Mouse (Mus musculus) hindbrain, embryonic 14.5 days (tissue): ENCODE data around the gene Gtdc1. TPM values are rescaled to one million over a fixed set of nuclear protein-coding genes. Genes with fewer than 3 reads are reported as not detected.

Experiments
- ATAC-seq: fragments of 200-750 bp; cut with Nextera tagmentation; 2 replicates; pipeline ENCODE4 v1.8.0; 2017; ENCODE audit warnings: moderate number of reproducible peaks, mild to moderate bottlenecking, moderate TSS enrichment, moderate library complexity; ENCODE audit not compliant: low FRiP score
- DNase-seq: peaks from one replicate; pipeline ENCODE4 v3.0.0-alpha.2; 2015; ENCODE audit warnings: low spot score
- H3K27ac ChIP-seq: fragments of 300-500 bp; sonication (generic); 2 replicates; pipeline ENCODE4 v1.5.1; 2014; ENCODE audit warnings: mild to moderate bottlenecking, moderate library complexity
- H3K27me3 ChIP-seq: fragments of 300-500 bp; sonication (generic); 2 replicates; pipeline ENCODE4 v1.6.1; 2014; ENCODE audit warnings: mild to moderate bottlenecking, low read length, mixed read lengths; ENCODE audit not compliant: control insufficient read depth, insufficient read depth
- H3K36me3 ChIP-seq: fragments of 300-500 bp; sonication (generic); replicated peaks from 2 replicates; pipeline ENCODE4 v1.6.1; 2014; ENCODE audit not compliant: control insufficient read depth, insufficient read depth
- H3K4me1 ChIP-seq: fragments of 300-500 bp; sonication (generic); replicated peaks from 2 replicates; pipeline ENCODE4 v1.6.1; 2014; ENCODE audit warnings: antibody characterized with exemption, low read length, mixed read lengths; ENCODE audit not compliant: control insufficient read depth, insufficient read depth
- H3K4me2 ChIP-seq: fragments of 300-500 bp; sonication (generic); replicated peaks from 2 replicates; pipeline ENCODE4 v1.6.1; 2014; ENCODE audit warnings: mild to moderate bottlenecking, moderate library complexity
- H3K4me3 ChIP-seq: fragments of 300-500 bp; sonication (generic); replicated peaks from 2 replicates; pipeline ENCODE4 v1.5.1; 2014; ENCODE audit warnings: mild to moderate bottlenecking, low read length
- H3K9ac ChIP-seq: fragments of 300-500 bp; sonication (generic); 2 replicates; pipeline ENCODE4 v1.6.1; 2014
- H3K9me3 ChIP-seq: fragments of 300-500 bp; sonication (generic); 2 replicates; pipeline ENCODE4 v1.6.1; 2016; ENCODE audit warnings: low read length; ENCODE audit not compliant: control insufficient read depth
- WGBS: fragments of 180-500 bp; shearing (Covaris S2); extraction: QIAGEN DNeasy Blood & Tissue Kit; methylation state at CpG from one replicate; pipeline ENCODE4 v1.1.7; 2014; 5-methylcytosine and 5-hydroxymethylcytosine counted together
- polyA plus RNA-seq: library from polyadenylated mRNA; unstranded; fragments of >200 nt; fragmentation: Nextera tagmentation; extraction: Ambion mirVana; gene quantifications from 2 replicates; pipeline ENCODE4 v1.2.1, GENCODE M21; 2014

Gtdc1 gene
- polyA plus RNA-seq, 1 experiment from 2014 or later = 23.7 TPM

DNA sequence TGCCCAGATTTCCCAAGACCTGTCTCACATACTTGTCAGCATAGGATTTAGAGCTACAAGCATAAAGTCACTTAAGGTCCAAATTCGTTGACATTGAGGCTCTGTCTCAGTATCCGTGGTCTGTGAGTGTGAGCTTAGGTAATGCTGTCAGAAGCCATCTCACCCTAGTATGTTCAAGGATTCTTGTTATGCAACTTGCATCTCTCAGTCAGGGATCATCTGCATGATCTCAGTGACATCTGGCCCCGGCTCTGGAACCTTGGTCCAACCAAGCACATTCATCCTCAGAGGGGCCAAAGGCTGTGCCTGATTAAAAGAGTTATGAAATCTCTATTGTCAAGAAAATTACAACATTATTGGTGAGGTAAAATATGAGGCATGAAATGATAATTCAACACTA, 1.2 kb upstream of the Gtdc1 start:
- Histone ChIP-seq H3K36me3 (no peaks in the 10 kb centered on the region), H3K27me3 (no peaks in the 10 kb centered on the region), H3K27ac (no peak overlapping the region), H3K9ac (no peak overlapping the region), H3K4me3 (no peak overlapping the region), H3K4me1 (peaks cover 4% of the 10 kb centered on the region; the same call in 1 of the 2 replicates), H3K4me2 (no peak overlapping the region), H3K9me3 (no peaks in the 10 kb centered on the region)
- DNase-seq (no peak), ATAC-seq (no peak)
- 81% methylated on average over 3 of the region's 3 CpGs for WGBS

DNA sequence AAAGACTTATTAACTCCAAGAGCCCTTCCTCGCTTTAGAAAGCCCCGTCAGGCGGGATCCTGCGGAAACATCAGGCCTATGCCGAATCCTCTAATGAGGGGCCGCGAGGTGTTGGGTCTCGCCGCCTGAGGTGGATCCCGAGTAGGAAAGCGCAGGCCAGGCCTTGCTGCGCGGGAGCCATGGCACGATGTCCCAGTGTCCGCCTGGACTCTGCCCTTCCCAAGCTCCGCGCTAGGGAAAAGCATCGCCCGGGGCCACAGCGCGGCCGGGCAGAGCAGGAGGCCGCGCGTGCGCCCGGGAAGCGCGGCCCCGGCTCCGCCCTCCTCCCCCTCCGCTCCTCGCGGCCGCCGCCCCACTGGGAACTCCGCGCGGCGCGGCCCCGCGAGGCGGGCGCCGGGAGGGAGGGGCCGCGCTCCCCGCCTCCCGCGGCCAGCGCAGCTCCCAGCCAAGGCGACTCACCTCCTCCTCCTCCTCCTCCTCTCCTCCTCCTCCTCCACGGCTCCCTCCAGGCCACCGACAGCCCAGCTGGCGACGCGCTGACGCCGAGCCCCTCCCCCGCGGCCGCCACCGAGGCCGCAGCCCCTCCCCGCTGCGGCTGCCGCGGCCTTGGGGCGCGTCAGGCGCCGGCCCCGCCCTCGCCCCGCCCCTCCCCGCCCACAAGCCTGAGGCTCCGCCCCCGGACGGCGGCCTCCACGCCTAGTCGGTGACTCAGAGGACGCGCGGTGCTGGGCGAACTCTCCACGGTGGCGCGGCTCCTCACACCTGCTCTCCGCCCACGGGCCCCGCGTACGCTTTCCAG, 575 bp downstream of the Gtdc1 start:
- H3K9ac ChIP-seq = peak overlapping the region; percentile 76
- ATAC-seq (peak; percentile 97), DNase-seq (peak; percentile 89)
- H3K4me1 ChIP-seq = peaks cover 4% of the 10 kb centered on the region; the same call in 1 of the 2 replicates
- H3K4me3 ChIP-seq = peak overlapping the region; percentile 66
- no peaks in the 10 kb centered on the region for H3K27me3 ChIP-seq
- H3K4me2 ChIP-seq = peak overlapping the region; percentile 70
- no peaks in the 10 kb centered on the region for H3K9me3 ChIP-seq
- H3K27ac ChIP-seq = peak overlapping the region; percentile 89
- H3K36me3 ChIP-seq = no peaks in the 10 kb centered on the region
- WGBS = under 1% methylated on average over 63 of the region's 95 CpGs

DNA sequence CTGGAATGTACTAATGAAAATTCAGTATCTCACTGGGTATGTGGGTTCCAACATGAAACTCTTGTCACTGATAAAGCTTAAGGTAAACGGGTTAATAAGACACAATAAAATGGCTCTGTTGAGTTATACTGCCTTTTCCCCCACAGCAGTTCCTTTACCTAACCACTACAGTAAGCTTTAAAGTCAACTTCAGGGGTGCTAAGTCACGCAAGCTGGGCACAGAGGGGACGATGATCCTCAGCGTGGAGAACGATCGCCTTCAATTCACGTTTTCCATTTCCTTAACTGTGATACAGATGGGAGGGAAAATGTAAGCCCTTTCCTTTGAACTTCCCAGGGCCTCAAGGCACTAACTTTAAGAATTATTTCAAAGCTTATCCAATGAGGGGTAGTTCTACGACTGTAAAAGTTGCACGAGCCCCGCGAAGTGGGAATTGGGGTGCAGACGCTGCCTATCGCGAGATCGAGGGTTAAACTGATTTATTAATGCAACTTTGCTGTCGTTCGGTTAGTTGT, 1.2 kb downstream of the Gtdc1 start:
- H3K4me3 ChIP-seq = peak overlapping the region; percentile 66
- H3K27ac ChIP-seq = peak overlapping the region; percentile 89
- H3K9me3 ChIP-seq = no peaks in the 10 kb centered on the region
- peaks cover 4% of the 10 kb centered on the region; the same call in 1 of the 2 replicates for H3K4me1 ChIP-seq
- DNase-seq (peak; percentile 47), ATAC-seq (no peak)
- H3K27me3 ChIP-seq = no peaks in the 10 kb centered on the region
- 1% methylated on average over 17 of the region's 17 CpGs for WGBS
- peak overlapping the region; percentile 70 for H3K4me2 ChIP-seq
- H3K36me3 ChIP-seq = no peaks in the 10 kb centered on the region
- H3K9ac ChIP-seq = peak overlapping the region; percentile 76

DNA sequence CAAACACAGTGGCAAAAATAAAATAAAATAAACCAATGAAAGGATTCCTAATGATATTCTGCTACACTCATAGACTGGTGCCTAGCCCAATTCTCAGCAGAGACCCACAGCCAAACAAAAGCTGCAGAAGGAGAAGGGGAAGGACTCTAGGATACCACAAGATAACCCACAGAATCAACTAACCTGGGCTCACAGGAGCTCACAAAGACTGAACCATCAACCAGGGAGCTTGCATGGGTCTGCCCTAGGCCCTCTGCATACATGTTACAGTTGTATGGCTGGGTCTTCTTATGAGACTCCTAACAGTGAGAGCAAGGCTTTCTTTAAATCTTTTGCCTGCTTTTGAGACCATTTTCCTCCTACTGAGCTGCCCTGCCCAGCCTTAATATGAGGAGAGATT, 2.8 kb downstream of the Gtdc1 start:
- peaks cover 4% of the 10 kb centered on the region; the same call in 1 of the 2 replicates for H3K4me1 ChIP-seq
- H3K27me3 ChIP-seq = no peaks in the 10 kb centered on the region
- no peak overlapping the region for H3K27ac ChIP-seq
- DNase-seq = no peak
- no peak for ATAC-seq
- H3K9me3 ChIP-seq = no peaks in the 10 kb centered on the region
- no peaks in the 10 kb centered on the region for H3K36me3 ChIP-seq
- no peak overlapping the region for H3K4me2 ChIP-seq
- no peak overlapping the region for H3K9ac ChIP-seq
- no peak overlapping the region for H3K4me3 ChIP-seq

DNA sequence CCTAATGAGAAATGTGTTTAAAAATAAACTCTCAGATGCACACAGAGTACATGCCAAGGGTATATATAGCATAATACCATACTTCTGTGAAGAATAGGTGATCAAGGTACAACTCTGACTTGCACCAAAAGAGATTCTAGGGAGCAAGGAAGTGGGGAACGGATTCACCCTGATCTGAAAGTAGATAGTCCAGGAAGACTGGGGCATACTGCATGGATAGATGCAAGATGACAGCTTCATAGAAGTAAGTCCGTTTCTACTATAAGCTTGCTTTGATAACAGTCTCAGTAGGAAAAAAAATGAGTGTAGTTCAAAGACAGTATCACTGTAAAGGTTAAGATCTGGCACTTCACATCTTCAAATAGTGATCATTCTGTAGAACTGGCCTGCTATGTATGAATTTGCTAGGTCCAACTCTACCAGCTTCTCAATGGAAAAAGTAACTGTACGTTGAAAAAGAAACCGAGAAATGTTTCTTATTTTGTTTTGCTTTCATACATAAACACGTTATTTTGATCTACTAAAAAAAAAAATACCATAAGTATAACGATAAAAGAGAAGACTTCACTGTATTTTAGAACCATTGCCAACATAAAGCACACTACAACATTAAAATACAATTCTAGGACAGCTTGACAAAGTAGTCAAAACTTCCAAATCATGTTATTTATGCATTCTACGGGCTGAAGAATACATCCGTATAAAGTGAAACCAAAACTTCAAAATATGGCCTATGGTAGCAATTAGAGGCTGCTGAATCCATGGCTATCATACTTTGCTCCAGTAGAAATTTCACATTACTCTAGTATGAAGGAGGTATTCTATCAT, 4.2 kb downstream of the Gtdc1 start:
- Histone ChIP-seq H3K9ac (no peak overlapping the region), H3K27me3 (no peaks in the 10 kb centered on the region), H3K27ac (no peak overlapping the region), H3K9me3 (no peaks in the 10 kb centered on the region), H3K4me2 (no peak overlapping the region), H3K36me3 (no peaks in the 10 kb centered on the region), H3K4me1 (peaks cover 4% of the 10 kb centered on the region; the same call in 1 of the 2 replicates), H3K4me3 (no peak overlapping the region)
- 93% methylated on average over 8 of the region's 8 CpGs for WGBS
- ATAC-seq (no peak), DNase-seq (no peak)

DNA sequence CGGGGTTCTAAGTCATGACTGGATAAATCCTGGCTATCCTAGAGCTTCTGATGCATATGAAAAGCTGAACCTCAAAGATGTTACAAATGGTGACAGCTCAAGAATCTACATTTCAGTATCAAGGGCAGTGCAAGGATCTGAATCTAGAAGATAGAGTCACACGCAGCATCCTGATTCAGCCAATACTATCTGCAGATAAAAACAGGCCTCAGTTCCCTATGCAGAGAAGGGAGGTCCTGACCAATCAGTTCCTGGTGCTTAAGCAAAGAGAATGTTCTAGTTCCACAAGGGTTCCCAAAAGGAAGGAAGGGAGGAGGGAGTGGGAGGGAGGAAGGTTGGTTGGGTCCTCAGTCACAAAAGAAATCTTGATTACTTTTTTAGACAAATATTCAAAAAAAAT, 5.0 kb downstream of the Gtdc1 start:
- Histone ChIP-seq H3K27me3 (no peaks in the 10 kb centered on the region), H3K4me3 (no peak overlapping the region), H3K9ac (no peak overlapping the region), H3K4me2 (no peak overlapping the region), H3K9me3 (no peaks in the 10 kb centered on the region), H3K27ac (no peak overlapping the region), H3K36me3 (no peaks in the 10 kb centered on the region), H3K4me1 (peaks cover 4% of the 10 kb centered on the region; the same call in 1 of the 2 replicates)
- DNase-seq = no peak
- 92% methylated on average over 2 of the region's 2 CpGs for WGBS
- ATAC-seq = no peak

DNA sequence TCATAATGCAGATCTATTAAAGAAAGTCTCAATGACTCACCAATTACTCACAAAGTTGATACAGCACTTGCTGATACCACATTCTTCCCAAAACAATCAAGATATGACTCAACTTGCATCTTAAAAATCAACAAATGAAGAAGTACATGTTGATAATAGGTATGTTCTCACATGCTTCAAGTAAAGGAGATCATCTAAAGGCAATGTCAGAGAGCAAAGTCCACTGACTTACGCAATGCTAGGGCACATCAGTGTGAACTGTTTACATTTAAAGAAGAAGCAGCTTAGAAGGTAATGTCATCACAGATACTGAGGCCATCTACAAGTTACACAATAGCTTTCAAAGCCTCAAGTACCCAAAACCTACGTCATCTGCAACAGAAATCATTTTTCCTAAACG, 7.0 kb downstream of the Gtdc1 start:
- no peaks in the 10 kb centered on the region for H3K9me3 ChIP-seq
- no peaks in the 10 kb centered on the region for H3K27me3 ChIP-seq
- no peaks in the 10 kb centered on the region for H3K36me3 ChIP-seq
- no peak overlapping the region for H3K27ac ChIP-seq
- DNase-seq (no peak), ATAC-seq (no peak)
- H3K9ac ChIP-seq = no peak overlapping the region
- peaks cover under 1% of the 10 kb centered on the region; the same call in 1 of the 2 replicates for H3K4me1 ChIP-seq
- H3K4me3 ChIP-seq = no peak overlapping the region
- H3K4me2 ChIP-seq = no peak overlapping the region
- WGBS = 86% methylated on average over 3 of the region's 3 CpGs

DNA sequence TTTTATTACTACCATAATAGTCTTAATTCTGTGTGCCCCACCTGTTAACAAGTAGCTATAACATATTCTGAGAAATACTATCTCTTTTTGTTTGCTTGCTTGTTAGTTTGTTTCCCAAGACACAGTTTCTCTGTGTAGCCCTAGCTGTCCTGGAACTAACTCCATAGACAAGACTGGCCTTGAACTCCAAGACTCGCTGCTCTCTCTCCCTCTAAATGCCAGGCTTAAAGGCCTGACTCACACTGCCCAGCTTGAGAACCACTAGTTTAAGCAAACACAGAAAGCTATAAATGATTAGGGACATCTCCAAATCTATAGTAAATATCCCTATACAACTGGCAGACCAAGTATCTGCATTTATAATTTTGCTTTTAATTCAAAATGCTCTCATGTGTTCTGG, 8.1 kb downstream of the Gtdc1 start:
- no peak overlapping the region for H3K4me3 ChIP-seq
- no peak overlapping the region for H3K9ac ChIP-seq
- no peak overlapping the region for H3K27ac ChIP-seq
- no peaks in the 10 kb centered on the region for H3K9me3 ChIP-seq
- ATAC-seq = no peak
- H3K27me3 ChIP-seq = no peaks in the 10 kb centered on the region
- 81% methylated on average over 1 of the region's 1 CpGs for WGBS
- no peaks in the 10 kb centered on the region for H3K4me1 ChIP-seq
- no peaks in the 10 kb centered on the region for H3K36me3 ChIP-seq
- DNase-seq = no peak
- H3K4me2 ChIP-seq = no peak overlapping the region

DNA sequence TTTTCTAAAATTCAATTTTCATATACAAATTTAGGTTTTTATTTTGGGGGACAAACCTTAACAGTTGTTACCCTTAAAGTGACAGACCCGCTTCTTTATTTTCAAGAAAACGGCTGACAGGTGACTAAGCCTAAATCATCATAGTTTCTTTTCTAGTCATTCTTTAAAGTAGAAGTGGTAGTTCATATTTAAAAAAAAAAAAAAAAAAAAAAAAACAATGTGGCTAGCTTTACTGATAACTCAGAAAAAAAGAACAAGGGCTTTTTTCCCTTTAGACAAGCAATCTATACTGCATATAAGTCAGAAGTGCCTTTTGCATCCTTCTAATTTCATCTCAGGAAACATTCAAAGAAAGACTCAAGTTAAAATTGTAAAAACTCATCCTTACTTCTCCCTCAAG, 8.7 kb downstream of the Gtdc1 start:
- WGBS = 99% methylated on average over 2 of the region's 2 CpGs
- Histone ChIP-seq H3K9me3 (no peaks in the 10 kb centered on the region), H3K36me3 (no peaks in the 10 kb centered on the region), H3K4me1 (no peaks in the 10 kb centered on the region), H3K27ac (no peak overlapping the region), H3K4me3 (no peak overlapping the region), H3K9ac (no peak overlapping the region), H3K27me3 (no peaks in the 10 kb centered on the region), H3K4me2 (no peak overlapping the region)
- ATAC-seq (no peak), DNase-seq (no peak)
